Mouse (Mus musculus): ENCODE measurements around the gene 1190002N15Rik.

Gene 1190002N15Rik

GRCm38 (mm10) chr9:94529146-94529746, 8.6 kb downstream of the 1190002N15Rik start:
- no peak for DNase-seq (ENCODE audit: low spot score)

GRCm38 (mm10) chr9:94526473-94526872, 11.4 kb downstream of the 1190002N15Rik start:
- no peak for DNase-seq (ENCODE audit: low spot score)

- no peak for DNase-seq (ENCODE audit: low spot score)
Measured at GRCm38 (mm10) chr9:94512246-94512645, 25.6 kb downstream of the 1190002N15Rik start.

- no peak for DNase-seq (ENCODE audit: low spot score)
Measured at GRCm38 (mm10) chr9:94511139-94511538, 26.7 kb downstream of the 1190002N15Rik start.

GRCm38 (mm10) chr9:94506980-94507379, 30.9 kb downstream of the 1190002N15Rik start:
- DNase-seq (ENCODE audit: low spot score): no peak

- no peak for DNase-seq (ENCODE audit: low spot score)
Measured at GRCm38 (mm10) chr9:94491467-94491866, 46.4 kb downstream of the 1190002N15Rik start.

- no peak for DNase-seq (ENCODE audit: low spot score)
Measured at GRCm38 (mm10) chr9:94487976-94488375, 49.9 kb downstream of the 1190002N15Rik start.

GRCm38 (mm10) chr9:94483291-94483879, 54.5 kb downstream of the 1190002N15Rik start:
- no peak for DNase-seq (ENCODE audit: low spot score)

GRCm38 (mm10) chr9:94482215-94482975, 55.5 kb downstream of the 1190002N15Rik start:
- no peak for DNase-seq (ENCODE audit: low spot score)

- no peak for DNase-seq (ENCODE audit: low spot score)
Measured at GRCm38 (mm10) chr9:94481057-94481456, 56.8 kb downstream of the 1190002N15Rik start.

GRCm38 (mm10) chr9:94479382-94479781, 58.5 kb downstream of the 1190002N15Rik start:
- DNase-seq (ENCODE audit: low spot score): no peak

- no peak for DNase-seq (ENCODE audit: low spot score)
Measured at GRCm38 (mm10) chr9:94478954-94479353, 58.9 kb downstream of the 1190002N15Rik start.

- no peak for DNase-seq (ENCODE audit: low spot score)
Measured at GRCm38 (mm10) chr9:94475973-94476372, 61.9 kb downstream of the 1190002N15Rik start.

- DNase-seq (ENCODE audit: low spot score): no peak
Measured at GRCm38 (mm10) chr9:94473898-94474297, 64.0 kb downstream of the 1190002N15Rik start.

GRCm38 (mm10) chr9:94472963-94473582, 64.8 kb downstream of the 1190002N15Rik start:
- DNase-seq (ENCODE audit: low spot score): no peak

- no peak for DNase-seq (ENCODE audit: low spot score)
Measured at GRCm38 (mm10) chr9:94471485-94471884, 66.4 kb downstream of the 1190002N15Rik start.

Measured in urinary bladder, postnatal 10 days (tissue).